Mouse (Mus musculus) MEL (cell line): ENCODE measurements at regions not wholly inside any gene's neighbourhood (a gene's known extent, or its start where the extent isn't known, plus 50 kb on each side); places are given as distances from the start of the nearest gene placed in this dataset.

ENCODE experiments used
- CTCF ChIP-seq, 3 experiments: IDR thresholded peaks in 2 of 3; conservative IDR thresholded peaks in 1 of 3; 2 replicates each; pipeline ENCODE4 v1.5.1; 2011 to 2012; ENCODE audit warnings: low read length in 3 of 3, low read depth in 2 of 3, mild to moderate bottlenecking in 2 of 3, improper control_type of control experiment in 1 of 3, inconsistent platforms in 1 of 3, mixed read lengths in 1 of 3, moderate library complexity in 1 of 3; ENCODE audit not compliant: control insufficient read depth in 1 of 3, insufficient read depth in 1 of 3, poor library complexity in 1 of 3, severe bottlenecking in 1 of 3
- POLR2A ChIP-seq, 2 experiments: IDR thresholded peaks; 2 replicates each; pipeline ENCODE4 v1.6.1; 2011 to 2012; ENCODE audit warnings: low read length in 2 of 2, mild to moderate bottlenecking in 2 of 2, control low read depth in 1 of 2, improper control_type of control experiment in 1 of 2, low read depth in 1 of 2, moderate library complexity in 1 of 2; ENCODE audit not compliant: control insufficient read depth in 1 of 2, insufficient read depth in 1 of 2, poor library complexity in 1 of 2
- RAD21 ChIP-seq: IDR thresholded peaks from 2 replicates; pipeline ENCODE4 v1.6.1; 2011; ENCODE audit warnings: mild to moderate bottlenecking, low read depth, low read length, improper control_type of control experiment
- ZMIZ1 ChIP-seq: IDR thresholded peaks from 2 replicates; pipeline ENCODE4 v1.6.1; 2012; ENCODE audit warnings: low read depth, mild to moderate bottlenecking, inconsistent platforms, low read length, improper control_type of control experiment, moderate library complexity

DNA sequence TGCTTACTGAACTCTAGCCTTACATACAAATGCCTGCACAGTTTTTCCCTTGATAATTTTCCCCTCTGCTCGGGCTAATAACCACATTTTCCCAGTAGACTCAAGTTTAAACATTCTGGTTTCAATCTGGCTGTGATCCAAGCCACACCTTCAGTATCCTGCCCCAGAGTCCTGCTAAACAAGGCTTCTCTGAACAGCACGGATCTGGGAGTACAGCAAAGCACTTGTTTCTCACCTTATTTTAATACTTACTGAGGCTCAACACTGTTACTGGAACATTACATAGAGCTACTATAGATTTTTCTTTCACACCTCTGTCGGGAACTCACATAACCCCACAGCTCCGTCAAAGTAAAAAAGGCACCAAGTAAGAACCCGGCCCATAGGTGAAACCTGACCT, 114.3 kb upstream of the Ndn start:
- TF ChIP-seq ZMIZ1 (no peak), POLR2A (IDR thresholded peaks at IDR 0.05; ENCODE audit: control insufficient read depth in 1 of 2, insufficient read depth in 1 of 2, low read depth in 1 of 2, low read length in 2 of 2, poor library complexity in 1 of 2) (no peak), RAD21 (no peak), CTCF (IDR thresholded peaks at IDR 0.05 in 2 of 3, conservative IDR thresholded peaks at IDR 0.05 in 1 of 3; ENCODE audit: control insufficient read depth in 1 of 3, insufficient read depth in 1 of 3, low read depth in 2 of 3, low read length in 3 of 3, poor library complexity in 1 of 3, severe bottlenecking in 1 of 3) (no peak)
